Mouse (Mus musculus): ENCODE results near the gene Cldn2.
A peak's percentile ranks its signal among the peaks of the same experiment; 100 is the strongest.

- TF ChIP-seq E2F4 (IDR thresholded peaks at IDR 0.05; ENCODE audit: borderline replicate concordance, low read depth, low read length) (no peak), MAFK (IDR thresholded peaks at IDR 0.05; ENCODE audit: borderline replicate concordance, low read depth, low read length) (no peak), ETS1 (IDR thresholded peaks at IDR 0.05; ENCODE audit: low read depth, low read length) (peak; percentile 61), ZKSCAN1 (IDR thresholded peaks at IDR 0.05; ENCODE audit: low read depth, low read length) (no peak), CHD1 (IDR thresholded peaks at IDR 0.05; ENCODE audit: low read depth, low read length) (no peak), POLR2A (IDR thresholded peaks at IDR 0.05; ENCODE audit: control insufficient read depth in 1 of 2, insufficient read depth in 1 of 2, low read depth in 1 of 2, low read length in 2 of 2, poor library complexity in 1 of 2) (no peak), MYC (IDR thresholded peaks at IDR 0.05; ENCODE audit: low read depth, low read length) (peak; percentile 89), JUND (IDR thresholded peaks at IDR 0.05; ENCODE audit: low read depth, low read length) (no peak), GATA1 (IDR thresholded peaks at IDR 0.05; ENCODE audit: low read depth, low read length) (peak; percentile 74), UBTF (IDR thresholded peaks at IDR 0.05; ENCODE audit: borderline replicate concordance, insufficient read depth, low read depth, low read length) (no peak), POLR2AphosphoS2 (IDR thresholded peaks at IDR 0.05; ENCODE audit: low read length) (no peak)
Measured at GRCm38 (mm10) chrX:139780988-139781387, 19.6 kb upstream of the Cldn2 start.
